Mouse (Mus musculus) urinary bladder, postnatal 4 days (tissue): ENCODE measurements around the gene Cdk5rap3.
A peak's percentile ranks its signal among the peaks of the same experiment; 100 is the strongest.

Source experiments
- DNase-seq, 2 experiments: peaks; one replicate each; pipeline ENCODE4 v3.0.0; 2021 to 2022; ENCODE audit warnings: low spot score in 2 of 2

Cdk5rap3 gene

DNA sequence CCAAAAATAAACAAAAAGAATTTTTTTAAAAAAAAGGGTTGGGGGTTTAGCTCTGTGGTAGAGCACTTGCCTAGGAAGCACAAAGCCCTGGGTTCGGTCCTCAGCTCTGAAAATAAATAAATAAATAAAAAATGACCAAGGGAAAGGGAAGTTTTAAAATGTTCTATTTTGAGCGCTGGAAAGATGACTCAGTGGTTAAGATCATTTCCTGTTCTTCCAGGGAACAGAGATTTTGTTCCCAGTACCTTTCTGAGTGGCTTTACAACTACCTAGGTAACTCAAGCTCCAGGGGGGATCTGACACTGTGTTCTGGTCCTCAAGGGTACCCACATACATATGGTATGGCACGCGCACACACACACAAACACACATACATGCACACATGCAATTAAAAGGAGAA is 20.4 kb downstream of the Cdk5rap3 start:
- DNase-seq = no peak

DNA sequence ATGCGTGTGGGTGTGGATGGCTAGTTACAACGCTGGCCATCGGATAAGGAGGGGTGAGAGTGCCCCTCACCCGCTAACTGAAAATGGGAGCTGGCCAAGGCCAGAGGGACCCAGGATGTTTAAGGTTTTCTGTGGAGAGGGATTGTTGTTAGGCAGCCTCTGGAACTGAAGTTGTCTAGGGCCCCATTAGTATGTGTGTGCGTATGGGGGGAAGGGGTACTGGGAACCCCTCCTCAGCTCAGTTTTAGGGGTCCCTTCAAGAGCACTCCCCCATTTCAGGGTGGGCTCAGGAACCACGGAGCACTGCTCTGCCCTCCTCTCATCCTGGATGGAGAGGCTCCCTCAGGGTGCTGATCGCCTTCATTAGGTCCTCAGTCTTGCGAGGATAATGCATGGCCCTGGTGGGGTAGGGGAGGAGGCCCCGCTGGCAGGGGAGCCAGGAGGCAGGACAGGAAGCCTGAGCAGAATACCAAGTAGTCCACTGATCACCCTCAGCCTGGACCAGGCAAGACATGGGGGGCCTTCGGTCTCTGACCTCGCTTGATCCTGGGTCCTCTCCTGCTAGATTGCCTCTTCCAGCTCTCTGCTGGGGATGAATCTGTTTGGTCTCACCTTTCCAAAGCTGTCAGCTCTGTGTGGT is 23.0 kb downstream of the Cdk5rap3 start:
- no peak for DNase-seq

DNA sequence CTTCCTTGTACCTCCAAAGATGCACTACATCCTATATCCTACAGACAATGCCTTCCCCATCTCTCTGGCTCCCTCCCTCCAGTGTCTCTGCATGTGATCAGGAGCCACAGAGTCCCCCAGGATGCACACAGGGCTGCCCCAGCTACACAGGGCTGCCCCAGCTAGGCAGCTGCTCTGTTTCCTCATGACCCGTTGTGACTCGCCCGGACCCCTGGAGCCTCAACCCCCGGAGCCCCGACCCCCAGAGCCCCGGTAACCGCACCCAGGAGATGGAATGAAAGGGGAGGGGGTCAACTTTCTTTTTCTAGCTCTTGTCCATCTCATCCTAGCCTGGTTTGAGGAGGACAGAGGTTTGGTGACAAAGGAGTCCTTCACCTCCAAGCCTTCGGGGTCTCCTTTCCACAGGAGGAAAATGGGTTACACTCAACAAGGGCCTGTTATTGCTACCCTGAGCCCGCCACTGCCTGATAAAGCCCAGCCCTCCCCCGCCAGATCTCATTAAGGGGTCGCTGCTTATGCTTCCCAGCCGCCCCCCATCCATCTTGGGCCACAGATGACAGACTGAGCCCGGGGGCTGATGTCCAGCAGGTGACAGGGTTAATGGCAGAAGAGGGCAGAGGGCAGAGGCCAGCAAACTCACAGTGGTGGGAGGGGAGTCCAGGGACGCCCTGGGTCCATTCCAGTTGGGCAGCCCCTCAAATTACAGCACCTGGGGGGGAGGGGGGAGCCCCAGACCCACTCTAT is 24.3 kb downstream of the Cdk5rap3 start:
- no peak for DNase-seq

DNA sequence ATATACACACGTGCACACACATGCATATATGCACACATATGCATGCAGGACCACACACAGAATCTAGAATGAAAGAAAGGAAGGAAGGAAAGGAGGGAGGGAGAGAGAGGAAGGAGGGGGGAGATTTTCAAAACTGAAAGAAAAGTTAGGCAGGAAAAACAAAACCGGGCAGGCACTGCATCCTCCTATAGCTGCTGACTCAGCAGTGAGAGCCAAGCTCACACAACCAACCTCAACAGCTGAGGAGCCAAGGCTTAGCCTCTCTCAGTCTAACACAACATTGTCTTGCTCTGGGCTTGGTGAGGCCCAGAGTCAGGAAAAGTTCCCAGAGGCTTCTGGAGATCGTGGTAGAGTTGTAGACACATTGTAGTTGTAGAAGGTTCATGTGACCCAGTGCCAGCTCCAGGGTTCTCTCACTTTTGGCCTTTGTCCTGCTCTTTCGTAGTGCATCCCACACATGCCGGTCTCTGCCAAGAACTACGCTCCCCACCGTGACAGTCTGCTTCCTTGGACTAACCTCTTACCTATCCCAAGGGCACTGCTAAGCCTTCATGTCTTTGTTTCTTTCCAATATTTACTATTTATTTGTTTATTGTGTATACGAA is 29.3 kb downstream of the Cdk5rap3 start:
- no peak for DNase-seq

DNA sequence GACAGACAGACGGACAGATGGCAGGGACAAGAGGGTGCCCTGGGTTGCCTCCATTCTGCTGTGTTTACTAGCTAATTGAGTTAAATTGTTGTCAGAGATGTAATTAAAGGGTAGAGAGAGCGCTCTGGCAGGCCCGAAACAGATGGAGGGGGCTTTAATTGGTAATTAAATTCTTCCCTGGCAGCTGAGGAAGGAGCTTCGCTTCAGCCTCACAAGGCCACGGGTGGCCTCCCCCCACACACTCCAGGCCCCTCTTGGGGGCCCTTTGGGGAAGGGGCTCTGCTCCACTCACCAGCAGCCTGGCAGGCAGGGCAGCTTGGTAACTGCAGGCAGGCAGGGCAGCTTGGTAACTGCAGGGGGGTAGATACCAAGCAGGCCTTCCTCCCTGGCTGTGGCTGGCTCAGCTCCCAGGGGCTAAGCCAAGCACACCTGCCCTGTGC is 30.4 kb downstream of the Cdk5rap3 start:
- no peak for DNase-seq

DNA sequence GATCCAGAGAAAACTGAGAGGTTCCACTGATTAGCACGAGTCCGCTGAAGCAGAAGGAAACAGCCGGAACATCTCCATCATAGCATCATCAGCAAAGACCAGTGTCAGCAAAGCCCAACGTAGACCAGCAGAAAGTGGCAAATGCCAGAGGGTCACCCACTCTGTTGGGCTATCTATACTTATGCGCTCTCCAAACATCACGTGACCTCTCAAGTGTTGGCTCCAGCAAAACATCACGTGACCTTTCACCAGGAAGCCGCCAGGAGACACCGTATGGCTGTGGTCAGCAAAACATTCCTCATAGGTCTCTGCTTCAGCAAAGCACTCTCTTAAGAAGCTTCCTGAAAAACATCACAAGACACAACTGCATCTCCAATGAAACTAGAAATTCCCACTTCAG is 36.0 kb downstream of the Cdk5rap3 start:
- DNase-seq = no peak

DNA sequence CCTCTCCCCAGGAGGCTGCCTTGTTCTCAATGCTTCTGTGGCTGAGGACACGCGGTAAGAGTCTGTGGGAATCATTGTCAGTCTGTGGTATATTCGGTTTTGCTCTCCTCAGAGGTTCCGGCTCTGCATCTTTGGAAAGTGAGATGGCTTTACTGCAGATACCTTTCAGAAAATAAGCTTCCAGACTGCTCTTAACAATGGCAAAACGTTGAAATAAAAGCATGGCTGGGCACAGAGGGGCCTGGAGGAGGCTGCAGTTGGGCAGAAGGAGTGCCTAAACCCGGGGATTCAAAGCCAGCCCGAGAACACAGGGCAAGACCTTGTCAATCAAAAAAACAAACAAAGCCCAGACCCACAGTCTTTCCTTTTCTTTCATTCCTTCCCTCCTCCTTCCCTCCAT is 36.9 kb downstream of the Cdk5rap3 start:
- no peak for DNase-seq

DNA sequence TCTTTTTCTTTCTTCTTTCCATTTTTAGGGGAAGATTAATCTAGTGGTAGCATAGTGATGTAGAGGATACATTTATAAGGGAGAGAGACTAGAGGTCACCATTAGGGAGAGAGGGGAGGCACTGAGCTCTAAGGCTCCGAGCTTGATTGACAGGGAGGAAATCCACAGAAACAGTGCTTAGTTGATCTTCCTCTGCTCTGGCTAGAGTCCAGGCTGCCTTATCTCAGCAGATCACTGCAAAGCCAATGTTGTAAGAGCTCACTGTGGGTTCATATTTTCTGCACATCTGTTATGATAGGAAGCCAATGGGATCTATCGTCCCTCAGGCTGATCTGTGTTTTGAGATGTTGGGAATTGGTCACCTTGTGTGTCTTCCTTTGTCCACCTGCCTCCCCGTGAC is 37.6 kb downstream of the Cdk5rap3 start:
- DNase-seq = no peak

DNA sequence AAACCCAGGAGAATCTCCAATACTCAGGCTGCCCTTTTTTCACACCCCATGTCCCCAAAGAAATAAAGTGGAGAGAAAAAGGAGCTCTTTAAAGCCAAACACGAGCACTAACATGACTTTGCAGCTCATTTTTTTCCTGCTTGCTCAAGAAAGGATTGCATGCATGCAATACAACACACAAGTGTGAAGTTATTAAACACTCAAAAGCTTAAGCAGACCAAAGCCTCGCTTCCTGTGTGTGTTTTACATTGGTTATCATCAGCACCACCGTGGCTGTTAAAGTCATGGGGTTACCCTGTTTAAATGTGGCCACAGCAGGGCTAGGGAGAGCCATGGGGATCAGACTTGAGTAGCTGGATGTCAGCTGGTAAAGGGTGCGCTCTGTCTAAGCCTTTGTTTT is 39.2 kb downstream of the Cdk5rap3 start:
- DNase-seq = no peak

DNA sequence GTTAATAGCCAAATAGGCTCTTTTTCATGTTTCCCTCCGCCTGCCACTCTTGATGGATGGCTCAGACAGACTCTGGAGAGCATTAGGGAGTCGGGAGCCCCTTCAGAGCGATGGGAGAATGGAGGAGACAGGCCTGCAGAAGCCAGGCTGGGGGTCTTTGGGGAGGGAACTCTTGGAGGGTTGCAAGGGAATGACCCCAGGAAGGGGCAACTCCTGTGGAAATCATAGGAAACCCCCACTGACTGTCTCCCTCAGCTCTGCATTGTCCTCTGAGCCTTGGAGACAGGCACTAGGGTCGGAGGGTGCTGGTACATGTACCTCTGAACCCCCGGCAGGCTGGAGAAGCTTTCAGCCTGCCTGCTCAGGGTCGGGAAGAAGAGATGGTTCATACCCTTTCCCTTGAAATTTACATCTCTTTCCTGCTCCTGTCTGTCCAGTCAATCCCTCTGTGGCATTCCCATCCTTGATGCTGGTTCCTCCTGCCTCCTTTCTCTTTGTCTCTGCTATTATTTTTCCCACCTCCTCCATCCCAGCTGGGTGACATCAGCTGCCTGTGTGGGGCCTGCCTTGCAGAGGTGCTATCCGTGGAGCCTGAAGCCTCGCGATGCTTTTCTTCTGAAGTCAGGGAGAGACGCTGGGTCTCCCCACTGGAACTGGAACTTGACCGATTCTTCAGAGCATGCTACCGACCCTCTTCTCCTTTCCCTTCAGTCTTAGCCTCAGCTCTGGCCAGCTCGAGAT is 39.8 kb downstream of the Cdk5rap3 start:
- no peak for DNase-seq

DNA sequence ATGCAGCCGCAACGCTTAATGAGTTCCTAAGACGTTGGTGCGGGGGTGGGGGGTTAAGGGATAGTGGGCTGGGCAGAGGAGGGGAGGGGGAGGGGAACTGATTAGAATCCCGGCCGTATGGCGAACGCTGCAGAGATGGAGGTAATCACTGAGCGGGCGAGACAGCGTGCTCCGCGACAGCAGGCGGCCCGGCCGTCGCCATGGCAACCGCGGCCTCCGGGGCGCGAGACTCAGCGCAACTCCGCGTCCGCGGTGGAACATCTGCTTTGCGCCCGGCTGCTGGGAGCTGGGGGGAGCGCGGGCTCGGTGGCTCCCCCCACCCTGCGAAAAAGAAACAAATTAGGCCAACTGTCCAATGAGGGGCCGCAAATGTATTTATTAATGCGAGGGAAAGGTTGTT is 40.6 kb downstream of the Cdk5rap3 start:
- peak; percentile 55 to 72 for DNase-seq

DNA sequence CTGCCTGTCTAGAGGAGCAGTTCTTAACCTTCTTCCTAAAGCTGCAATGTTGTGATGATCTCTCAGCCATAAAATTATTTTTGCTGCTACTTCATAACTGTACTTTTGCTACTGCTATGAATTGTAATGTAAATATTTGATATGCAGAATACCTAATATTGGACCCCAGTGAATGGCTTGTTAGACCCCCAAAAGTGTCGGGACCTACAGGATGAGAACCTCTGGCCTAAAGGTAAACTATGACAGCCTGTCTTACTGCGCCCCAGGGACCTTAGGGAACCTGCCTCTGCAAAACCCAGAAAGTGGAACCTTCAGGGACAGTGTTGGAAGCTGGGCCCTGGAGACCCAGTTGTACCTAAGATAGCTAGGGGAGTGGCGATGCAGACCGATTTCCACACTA is 41.0 kb downstream of the Cdk5rap3 start:
- DNase-seq = no peak

DNA sequence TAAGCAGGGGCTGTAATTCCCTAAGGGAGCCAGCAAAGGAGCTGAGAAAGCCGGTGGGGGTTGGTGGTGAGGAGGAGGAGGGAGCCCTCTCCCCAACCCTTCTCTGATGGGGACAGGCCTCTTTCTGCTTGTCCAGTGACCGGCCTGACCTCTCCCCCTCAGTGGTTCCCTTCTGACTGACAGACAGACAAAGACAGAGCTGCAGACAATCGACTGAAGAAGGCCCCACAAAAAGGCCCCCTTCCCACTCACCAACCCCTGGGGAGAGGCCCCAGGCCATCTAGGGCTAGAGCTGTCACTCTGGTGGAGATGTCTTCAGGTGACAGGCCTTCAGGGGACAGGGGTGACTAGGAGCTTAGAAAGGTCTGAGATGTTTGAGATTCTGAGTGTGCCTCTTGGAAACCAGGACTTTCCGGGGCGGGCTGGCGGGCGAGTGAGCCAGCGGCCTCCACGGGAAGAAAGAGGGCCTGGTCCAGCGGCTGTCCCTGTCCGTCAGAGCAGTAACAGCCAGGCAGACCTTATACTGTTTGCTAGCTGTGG is 42.6 kb downstream of the Cdk5rap3 start:
- no peak for DNase-seq

DNA sequence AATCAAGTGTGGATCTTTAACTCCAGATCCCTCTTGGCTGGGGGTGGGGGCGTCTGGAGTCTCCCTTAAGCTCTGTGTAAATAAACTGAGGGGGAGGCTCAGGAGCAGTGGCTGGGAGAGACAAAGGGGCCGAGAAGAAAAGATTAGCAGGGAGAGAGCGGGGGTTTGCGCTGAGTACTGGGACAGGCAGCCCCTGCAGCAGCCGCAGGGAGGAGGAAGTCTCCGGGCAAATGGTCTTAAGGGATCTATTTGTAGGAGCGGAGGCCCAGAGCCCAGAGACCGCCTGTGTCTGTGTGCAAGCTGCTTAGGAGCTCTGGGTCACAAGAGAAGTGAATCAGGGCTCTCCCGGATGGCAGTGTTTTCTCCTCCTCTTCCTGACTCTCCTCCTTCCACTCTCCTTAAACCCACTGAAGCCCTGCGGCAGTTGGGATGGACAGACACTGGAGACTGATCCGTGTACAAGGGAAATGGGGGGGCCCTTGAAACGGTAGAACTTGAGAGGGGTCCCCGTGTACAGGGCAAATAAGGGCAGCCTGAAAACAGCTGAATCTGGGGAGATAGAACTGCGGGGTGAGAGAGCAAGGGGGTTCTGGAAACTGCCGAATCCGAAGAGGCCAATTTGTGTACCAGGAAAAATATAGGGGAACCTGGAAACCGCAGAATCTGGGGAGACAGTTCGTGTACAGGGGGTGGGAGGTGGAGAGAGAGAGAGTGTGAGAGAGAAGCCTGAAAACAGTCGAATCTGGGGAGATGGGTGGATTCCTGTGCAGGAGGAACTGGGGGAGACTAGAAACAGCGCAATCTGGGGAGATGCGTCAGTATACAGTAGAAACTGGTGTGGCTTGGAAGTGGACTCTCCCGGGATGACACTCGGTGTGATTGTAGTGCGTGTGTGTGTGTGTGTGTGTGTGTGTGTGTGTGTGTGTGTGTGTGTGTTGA is 43.6 kb downstream of the Cdk5rap3 start:
- DNase-seq = no peak

DNA sequence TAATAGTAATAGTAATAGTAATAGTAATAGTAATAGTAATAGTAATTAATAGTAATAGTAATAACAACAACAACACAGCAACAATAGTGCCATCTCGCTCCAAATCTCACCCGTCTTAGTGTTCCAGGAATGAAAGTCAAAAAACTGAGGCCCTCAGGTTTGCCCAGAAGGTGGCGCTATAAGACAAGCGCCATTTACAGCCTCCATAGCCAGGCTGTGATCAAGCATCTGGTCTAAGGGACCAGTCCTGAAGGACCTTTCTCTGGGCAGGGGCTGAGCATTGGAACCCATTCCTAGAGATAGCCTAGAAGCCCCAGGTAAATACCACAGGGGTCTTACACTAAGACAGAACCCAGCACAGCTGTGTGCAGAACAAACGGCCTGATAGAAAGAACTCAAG is 49.1 kb downstream of the Cdk5rap3 start:
- no peak for DNase-seq

DNA sequence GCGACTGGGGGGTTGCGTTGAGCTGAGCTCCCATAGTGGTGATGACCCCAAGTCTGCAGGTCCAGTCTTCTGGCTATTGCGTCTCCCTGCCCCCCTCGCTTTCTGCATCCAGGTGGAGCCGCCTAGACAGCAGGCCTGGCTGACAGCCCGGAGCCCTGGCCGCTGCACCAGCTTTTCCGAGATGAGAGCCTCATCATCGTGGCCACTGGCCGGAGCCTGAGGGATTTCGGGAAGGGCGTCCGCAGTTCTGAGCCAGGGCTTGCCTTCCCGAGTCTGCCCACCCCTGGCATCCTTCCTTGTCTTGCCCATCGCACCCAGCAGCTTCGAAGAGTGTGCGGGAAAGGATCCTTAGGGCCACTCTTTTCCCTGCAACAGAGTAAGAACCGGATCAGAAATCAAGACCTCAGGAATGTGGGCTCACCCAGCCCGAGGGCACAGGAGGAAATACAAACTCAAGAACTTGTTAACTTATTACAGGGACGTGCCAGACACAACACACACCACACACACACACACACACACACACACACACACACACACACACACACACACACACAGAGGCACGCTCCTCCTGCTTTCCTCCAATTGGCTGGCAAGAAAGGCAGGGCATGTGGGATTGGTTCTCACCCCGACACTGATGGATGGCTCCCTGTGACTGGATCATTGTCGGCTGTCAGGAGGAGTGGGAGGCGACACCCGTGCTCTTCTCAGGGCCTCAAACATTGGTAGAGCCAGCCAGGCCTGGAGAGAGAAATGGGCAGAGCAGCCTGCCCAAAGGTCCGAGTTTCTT is 52.9 kb downstream of the Cdk5rap3 start:
- DNase-seq = peak in 1 of 2 experiments; percentile 30

DNA sequence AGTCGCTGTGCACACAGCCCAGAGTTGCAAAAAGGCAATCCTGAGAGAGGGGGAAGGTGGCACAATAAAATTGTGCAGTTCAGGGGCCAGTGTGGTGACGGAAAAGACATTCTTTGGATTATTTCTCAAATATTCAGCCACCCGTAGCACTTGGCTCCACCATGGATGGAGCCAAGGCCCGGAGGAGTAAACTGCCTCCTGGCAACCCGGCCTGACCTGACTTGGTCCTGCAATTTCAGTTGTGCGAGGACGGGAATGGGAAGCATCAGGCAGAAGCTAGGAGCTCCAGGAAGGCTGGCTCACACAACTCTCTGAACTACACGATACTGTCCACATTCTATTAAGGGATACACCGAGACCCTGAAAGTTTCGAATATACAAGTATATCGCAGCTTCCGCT is 53.8 kb downstream of the Cdk5rap3 start:
- DNase-seq = no peak

DNA sequence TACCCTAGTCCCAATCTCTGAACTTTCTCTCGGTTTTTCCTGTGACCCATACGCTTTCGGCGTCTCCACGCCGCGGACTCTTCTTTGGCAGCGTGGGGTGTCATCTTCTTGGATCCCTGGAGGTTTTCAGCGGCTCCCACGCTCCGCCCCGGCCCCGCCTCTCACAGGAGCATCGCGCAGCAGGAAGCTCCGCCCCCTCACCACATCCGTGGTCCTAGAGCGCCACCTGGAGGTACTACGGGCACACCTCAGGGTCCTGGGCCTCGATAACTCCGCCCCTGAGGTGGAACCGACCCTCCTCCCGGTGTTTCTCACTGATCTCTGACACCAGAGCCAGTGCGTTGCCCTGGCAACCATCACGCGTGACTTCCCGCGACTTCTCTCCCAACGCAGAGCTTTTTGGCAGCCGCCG is 54.4 kb downstream of the Cdk5rap3 start:
- peak; percentile 92 to 96 for DNase-seq

DNA sequence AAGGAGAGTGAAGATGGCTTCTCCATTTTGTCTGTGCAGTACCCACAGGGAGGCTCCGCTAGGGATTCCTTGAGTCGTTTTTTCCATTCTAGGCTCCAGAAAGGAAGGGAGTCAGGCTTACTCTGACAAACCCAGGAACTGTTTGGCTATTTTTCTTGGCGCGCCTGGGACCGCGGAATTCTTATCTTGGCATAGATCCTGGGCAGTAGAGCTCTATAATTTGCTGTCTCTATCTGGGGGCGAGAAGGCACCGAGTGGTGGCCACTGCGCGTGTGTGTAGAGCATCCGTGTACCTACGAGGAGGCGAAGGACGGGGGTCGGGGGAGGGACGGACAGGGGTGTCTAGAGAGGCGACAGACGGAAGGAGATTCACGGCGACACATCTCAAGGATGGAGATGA is 54.9 kb downstream of the Cdk5rap3 start:
- peak in 1 of 2 experiments; percentile 58 for DNase-seq

DNA sequence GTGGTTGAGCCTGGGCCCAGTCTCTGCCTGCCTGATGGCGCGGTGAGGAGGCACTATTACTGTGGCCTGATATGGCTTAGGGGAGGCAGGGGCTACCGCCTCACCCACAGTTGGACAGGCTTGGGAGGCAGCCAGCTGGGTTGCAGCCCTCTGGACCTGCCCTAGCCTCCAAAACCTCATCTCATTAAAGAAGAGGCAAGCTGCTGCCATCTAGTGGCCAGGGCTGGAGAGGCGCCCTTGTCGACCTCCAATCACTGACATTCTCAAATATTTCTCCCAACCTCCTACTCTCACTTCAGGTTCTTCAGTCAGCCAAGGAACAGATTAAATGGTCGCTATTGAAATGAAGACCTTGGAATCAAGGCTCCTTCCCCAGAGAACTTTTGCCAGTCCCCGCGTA is 55.7 kb downstream of the Cdk5rap3 start:
- DNase-seq = peak; percentile 75 to 89
